Mouse (Mus musculus): ENCODE measurements around the gene Tanc1.
"Not testable (repeated sequence)": the region's sequence is repeated elsewhere in the genome, so short reads cannot be mapped to it uniquely, and the experiment has no call there.

Tanc1 gene

DNA sequence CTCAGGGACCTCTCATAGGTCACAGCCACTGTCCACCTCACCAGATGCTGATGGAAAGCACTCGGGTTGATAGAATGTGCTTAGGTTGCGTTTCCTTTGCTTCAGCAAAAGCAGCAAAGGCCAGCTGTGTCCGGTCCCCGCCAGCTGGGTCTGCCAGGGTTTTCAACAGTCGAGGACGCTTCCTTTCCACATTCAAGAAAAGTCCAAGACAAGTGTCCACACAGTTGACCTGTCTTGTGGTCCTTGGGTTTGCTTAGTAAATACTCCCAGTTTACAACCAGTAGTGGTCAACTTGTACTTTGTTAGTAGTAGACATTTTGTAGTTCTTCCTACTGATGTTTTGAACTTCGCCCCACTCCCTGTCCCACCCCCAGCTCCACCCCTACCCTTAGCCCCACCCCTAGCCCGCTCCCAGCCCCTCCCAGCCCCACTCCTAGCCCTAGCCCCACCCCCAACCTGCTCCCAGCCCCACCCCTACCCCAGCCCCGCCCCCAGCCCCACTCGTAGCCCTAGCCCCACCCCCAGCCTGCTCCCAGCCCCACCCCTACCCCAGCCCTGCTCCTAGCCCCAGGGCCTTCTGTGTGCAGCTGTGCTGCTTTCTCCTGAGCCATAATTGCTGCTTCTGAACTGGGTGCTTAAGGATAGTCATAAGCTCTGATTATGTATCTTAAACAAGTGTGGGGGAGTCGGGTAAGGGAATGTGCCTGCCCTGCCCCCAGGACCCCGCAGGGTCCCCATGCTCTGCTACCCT is 229.5 kb downstream of the Tanc1 start:
- DNase-seq: no peak

DNA sequence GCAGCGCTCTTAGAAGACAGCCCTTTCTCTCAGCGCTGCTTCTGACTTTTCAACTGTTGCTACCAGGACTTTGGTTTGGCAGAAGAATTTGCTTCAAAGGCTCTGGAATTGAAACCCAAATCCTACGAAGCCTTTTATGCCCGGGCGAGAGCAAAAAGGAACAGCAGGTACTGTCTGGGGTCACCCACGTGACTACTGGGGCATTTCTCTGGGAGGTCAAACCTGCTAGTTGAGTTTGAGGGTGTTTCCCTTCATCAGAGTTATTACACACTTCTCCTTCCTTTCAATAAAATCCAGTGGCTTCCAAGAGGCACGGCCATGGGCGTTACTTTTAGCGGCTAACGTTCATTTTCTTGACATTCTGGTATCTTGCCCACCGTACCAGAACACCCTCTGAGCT is 230.1 kb downstream of the Tanc1 start:
- no peak for DNase-seq

DNA sequence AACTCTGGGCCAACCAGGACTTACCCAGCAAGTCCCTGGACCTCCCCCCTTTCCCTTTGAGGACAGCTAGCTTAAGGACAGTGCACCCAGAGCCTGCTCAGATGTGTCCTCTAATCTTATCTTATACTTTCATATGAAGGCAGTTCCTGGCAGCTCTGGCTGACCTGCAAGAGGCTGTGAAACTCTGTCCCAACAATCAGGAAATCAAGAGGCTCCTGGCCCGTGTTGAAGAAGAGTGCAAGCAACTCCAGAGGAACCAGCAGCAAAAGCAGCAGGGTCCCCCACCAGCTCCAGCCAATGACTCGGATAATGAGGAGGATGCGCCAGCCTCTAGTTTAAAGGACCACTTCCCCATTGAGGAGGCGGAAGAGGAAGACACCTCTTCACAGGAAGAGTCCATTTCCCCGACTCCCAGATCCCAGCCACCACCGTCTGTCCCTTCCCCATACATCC is 230.7 kb downstream of the Tanc1 start:
- DNase-seq: no peak

DNA sequence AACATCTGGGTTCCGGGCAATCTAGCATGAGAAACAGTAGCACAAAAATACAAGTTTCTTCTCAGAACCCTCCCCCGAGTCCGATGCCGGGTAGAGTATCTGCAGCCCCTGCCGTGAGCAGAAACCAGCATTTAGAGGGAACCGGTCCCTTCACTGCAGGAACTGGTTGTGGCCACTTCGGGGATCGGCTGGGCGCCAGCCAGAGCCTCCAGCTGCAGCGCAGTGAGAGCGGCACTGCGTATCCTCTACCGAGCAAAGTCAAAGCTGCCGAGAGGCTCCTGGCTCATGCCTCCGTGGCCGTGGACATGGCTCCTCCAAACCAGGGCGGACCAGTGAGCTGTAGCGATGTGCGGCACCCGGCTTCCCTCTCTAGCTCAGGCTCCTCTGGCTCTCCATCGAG is 231.3 kb downstream of the Tanc1 start:
- DNase-seq: no peak

DNA sequence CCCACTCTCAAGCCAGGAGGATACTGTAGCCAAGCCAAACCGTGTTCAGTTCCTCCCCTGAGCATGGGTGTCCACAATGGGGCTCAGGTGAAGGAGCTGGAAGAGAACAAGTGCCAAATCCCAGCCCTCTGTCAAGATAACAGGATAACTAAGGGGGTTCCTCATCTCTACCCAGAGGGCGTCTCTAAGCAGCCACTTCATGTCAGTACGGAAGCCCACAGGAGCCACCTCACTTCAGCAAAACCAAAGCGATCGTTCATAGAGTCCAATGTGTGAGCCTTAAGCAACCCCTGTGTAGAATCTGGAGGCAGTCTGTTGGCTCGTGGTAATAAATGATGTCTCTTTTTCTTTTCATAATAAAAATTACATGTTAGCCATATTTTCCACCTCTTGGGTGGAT is 232.0 kb downstream of the Tanc1 start:
- no peak for DNase-seq

DNA sequence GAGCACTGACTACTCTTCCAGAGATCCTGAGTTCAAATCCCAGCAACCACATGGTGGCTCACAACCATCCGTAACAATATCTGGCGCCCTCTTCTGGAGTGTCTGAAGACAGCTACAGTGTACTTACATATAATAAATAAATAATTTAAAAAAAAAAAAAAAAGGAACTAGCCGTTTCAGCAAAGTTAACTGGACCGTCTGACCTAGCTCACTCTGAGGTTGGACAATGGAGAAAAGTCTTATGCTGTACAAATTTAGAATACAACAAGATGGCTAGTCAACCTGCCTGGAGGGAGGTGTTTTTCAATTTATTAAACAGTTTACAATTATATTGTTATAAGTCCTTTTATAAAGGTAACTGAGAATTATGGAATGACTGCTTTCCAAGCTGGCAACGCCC is 240.0 kb downstream of the Tanc1 start:
- not testable (repeated sequence) for DNase-seq

DNA sequence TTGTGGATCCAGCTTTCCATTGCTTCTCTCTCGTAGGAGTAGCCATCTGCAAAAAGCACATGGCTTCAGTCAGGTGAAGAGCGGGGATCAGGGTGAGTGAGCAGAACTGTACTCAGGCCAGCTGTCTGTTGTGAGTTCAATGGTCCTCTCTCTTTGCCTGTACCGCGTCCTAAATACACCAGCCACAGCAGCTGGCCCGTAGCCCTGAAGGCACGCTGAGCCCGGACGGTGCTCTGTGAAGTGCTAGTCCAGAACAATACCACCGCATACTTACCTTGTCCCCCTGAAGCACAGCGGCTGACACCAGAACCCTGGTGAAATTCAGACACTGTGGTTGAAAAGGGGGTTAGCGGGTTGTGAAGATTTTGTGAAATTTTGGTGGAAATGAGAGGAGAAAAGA is 241.1 kb downstream of the Tanc1 start:
- peak in 1 of 2 experiments; percentile 34 for DNase-seq

DNA sequence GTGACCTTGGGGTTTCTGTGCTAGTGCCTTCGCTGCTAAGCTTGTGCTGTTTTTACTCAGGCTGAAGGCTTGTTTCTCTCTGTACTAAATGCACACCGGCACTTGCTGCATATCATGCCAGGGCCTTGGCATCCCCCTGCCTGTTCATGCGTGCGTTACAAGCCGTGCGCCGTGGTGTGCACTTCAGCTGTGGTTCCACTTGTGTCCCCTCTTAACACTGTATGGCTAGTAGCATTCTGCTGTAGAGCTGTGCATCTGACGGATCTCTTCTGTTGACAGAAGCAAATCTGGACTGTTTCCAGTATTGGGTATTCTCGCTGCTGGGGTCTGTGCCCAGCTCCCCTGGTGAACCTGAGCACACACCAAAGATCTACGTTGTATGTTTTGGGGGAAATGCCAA is 241.7 kb downstream of the Tanc1 start:
- DNase-seq: peak; percentile 46 to 57

DNA sequence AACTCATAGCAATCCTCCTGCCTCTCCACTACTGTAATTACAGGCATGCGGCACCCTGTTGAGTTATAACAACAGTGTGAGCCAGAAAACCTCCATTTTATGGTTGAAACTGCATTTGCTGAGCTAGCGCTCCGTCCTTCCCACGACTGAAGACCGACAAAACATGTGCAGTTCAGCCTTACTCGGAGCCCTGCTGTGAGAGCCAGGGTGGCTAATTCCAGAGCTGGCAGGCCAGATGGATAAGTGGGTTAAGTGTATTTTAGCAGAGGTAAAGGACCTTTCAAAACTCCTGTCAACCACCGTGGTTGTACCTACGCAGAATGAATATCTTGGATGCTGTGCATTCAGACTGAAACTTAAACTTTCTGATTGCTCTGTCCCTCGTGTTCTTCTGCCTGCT is 242.5 kb downstream of the Tanc1 start:
- peak; percentile 45 to 56 for DNase-seq

DNA sequence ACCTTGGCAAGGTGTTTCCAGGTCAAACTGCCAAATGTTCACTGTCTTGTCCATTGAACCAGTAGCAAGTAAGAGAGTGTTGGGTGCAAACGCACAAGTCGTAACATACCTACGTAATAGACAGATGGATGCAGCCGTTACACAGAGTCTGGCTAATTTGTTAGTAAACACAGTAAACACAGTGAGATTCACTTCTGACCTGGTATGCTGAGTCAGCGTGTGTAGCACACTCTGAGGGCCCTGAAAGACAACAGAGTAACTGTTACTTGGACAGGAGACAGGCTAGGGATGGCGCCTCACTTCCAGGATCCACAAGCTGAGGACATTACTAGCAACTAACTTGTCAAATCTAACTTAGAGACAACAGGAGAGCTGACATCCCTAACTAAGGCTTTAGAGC is 250.8 kb downstream of the Tanc1 start:
- DNase-seq: no peak

DNA sequence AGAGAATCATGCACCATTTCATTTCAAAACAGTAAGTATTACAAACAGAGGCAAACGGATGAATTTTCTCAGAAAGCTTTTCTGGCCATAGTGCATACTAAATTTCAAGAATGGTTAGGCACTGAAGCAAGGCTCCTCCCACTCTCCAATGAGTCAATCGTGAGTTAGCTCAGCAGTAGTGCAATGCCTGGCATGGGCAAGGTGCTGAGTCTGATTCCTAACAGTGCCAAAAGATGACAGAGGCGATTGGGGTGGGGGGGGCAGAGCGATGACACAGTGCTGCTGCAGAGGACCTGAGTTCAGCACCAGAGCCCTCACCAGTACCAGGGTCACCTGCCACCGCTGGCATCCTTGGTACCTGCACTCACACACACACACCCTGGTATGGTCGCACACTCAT is 258.7 kb downstream of the Tanc1 start:
- DNase-seq: no peak

DNA sequence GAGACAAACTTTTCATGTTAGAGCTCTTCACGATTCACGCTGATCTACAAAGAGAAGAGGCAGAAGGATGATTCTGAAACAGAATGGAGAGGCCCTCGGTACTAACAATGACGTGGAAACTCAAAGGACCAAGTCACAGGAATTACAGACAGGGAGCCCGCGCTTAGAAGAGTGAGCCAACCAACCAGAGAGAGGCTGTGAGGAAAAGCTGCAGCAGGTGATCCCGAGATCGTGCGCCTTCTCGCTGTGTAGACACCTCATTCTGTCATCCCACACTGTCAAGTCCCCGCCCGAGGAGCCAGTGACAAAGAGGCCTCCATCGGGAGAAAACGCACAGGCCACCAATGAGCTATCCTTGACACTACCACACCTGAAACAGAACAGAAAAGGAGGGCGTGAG is 264.6 kb downstream of the Tanc1 start:
- no peak for DNase-seq

DNA sequence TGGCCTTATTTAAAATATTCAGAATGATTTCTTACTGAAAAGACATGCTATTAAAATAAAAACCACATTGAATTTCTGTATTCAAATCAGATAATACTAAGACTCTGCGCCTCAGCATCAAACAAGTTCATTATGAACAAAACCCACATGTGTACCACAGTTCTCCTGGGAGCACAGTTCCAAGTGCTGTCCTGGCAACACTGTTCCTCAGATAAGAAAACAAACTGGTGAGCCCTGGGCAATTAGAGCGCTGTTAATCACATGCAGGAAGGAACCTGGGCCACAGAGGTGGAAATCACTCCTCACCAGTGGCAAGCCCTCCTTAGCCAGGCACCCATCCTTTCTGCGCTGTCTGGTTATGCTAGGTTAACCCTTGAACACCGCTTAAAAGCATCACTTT is 265.5 kb downstream of the Tanc1 start:
- DNase-seq: no peak

DNA sequence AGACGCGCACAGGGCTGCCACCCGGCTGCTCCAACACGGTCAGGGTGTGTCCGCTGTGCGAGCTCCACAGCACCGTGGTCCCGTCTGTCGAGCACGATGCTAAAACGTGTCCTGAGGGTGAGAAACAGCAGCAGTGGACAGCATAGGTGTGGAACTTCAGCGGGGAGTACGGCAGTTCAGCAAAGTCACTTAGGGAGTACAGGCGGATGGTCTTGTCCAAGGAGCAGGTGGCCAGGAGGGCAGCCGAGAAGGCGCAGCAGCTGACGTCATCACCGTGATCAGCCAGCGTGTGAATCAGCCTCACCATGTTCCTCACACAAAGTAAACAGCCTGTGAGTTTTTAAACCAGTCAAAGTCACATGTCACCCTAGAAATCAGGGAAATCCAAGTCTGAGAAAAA is 266.4 kb downstream of the Tanc1 start:
- DNase-seq: no peak

DNA sequence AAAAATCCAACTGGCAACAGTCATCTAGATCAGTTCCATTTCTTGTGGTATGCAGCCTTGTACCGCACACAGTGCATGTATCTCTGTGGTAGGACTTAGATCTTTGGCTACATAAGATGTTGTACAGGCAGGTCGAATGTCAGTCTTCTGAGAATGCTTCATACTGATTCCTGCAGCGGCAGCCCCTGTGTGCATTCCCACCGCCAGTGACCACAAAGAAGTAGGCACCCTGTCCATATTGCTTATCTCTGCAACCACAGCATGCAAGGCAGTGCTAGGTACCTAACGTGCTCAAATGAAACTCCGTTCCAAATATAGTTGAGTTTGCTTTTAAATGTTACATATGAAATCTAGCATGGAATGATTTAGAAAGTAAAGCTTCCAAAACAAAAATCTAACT is 269.6 kb downstream of the Tanc1 start:
- no peak for DNase-seq

DNA sequence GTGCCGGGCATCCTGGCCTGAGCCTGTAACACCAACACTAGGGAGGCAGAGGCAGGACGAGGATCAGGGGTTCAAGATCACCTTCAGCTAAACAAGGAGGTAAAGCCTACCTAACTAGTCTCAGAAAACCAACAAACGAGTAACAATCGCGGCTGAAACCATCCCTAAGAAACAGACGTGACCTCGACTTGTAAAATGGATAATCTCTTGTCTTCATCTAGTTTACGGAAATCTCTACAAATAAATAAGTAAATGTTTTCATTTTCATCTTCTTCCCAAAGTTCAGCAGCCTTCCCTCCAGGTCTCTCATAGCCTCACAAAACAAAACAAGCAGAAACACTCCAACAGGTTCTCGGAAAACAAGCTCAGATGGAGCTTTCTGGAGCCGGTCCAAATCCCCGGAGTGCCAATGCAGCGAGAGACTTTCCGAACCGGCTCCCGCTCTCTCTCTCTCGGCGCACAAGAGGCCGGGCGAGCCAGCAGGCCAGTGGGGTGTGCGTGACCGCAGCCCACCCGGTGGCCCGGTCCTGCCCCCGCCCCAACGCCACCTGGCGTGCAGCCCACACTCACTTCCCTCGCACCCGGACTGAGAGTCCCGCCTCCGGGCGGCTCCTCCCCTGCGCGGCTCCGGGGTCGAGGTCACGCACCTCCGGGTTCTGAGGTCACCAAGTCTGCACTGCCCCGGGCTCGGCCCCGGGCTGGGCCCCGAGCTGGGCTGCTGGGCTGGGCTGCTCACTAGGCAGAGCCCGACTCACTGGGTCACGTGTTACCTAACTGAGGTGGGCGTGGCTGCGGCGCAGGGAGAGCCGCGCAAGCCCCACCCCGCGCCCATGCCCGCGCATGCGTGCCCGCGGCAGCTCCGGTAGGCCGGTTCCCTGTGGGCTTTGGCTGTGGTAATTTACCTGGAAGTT is 270.2 kb downstream of the Tanc1 start, which contains the start of gene Wdsub1:
Gene Wdsub1, minus strand, starts transcription at position 761 of the 911 bp plus-strand sequence.
- peak; percentile 91 to 95 for DNase-seq

DNA sequence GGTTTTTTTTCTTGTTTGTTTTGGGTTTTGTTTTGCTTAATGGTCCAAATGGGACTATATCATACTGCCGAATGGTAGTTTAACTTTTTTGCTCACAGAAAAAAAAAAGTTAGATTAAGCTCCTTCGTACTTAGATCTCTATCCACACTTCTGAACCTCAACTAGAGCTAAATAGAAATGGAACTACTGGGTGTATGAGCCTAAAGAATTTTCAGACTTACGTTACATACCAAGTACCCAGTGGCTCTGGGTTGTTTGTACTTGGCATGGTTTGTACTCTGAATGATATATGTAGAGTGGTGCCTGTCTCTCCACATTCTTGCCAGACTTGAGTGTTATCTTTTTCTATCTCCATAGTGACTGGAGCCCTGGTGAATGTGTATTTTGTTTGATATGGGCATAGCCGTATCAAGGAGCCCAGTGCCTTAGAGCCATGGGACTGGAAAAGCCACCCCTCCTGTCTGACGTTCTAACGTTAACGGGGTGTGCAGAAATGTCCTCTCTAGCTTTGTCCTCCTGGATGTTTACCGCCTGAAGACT is 271.0 kb downstream of the Tanc1 start:
- no peak for DNase-seq

DNA sequence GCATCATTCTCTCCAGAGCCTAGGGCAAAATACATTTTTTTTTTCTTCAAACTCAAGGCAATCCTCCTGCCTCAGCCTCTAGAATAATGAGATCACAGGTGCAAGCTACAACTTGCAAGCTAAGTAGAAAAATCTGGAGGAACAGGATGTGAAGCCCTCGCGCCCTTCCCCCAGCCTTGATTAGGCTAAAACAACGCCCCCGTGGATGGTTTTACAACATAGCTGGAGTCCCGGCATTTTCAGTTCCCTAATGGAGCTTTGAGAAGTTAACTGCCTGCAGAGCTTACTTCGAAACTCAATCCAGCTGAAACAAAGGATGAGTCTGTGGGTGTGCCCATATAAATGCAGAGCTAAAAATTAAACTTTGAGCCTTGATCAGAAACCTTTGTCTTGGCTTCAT is 277.9 kb downstream of the Tanc1 start:
- no peak for DNase-seq
